Mouse (Mus musculus): ENCODE results near the gene Rrm1.
"Not testable (repeated sequence)": the region's sequence is repeated elsewhere in the genome, so short reads cannot be mapped to it uniquely, and the experiment has no call there.

Rrm1 gene

GRCm38 (mm10) chr7:102478425-102478824 lies 36.9 kb downstream of the Rrm1 start:
- DNase-seq (ENCODE audit: low spot score in 2 of 2) = no peak

- DNase-seq (ENCODE audit: low spot score in 2 of 2) = no peak
Observed at GRCm38 (mm10) chr7:102478926-102479325, 37.4 kb downstream of the Rrm1 start.

- no peak for DNase-seq (ENCODE audit: low spot score in 2 of 2)
Observed at GRCm38 (mm10) chr7:102479368-102480078, 38.0 kb downstream of the Rrm1 start.

GRCm38 (mm10) chr7:102480821-102481220 lies 39.3 kb downstream of the Rrm1 start:
- DNase-seq (ENCODE audit: low spot score in 2 of 2) = no peak

GRCm38 (mm10) chr7:102481579-102481978 lies 40.1 kb downstream of the Rrm1 start, which contains the start of gene Olfr543:
Olfr543 (minus strand) TSS chr7:102481679.
- DNase-seq (ENCODE audit: low spot score in 2 of 2) = no peak

- DNase-seq (ENCODE audit: low spot score in 2 of 2) = no peak
Observed at GRCm38 (mm10) chr7:102483665-102484064, 42.2 kb downstream of the Rrm1 start.

GRCm38 (mm10) chr7:102484766-102485165 lies 43.3 kb downstream of the Rrm1 start:
- not testable (repeated sequence) for DNase-seq (ENCODE audit: low spot score in 2 of 2)

GRCm38 (mm10) chr7:102486105-102486504 lies 44.6 kb downstream of the Rrm1 start:
- no peak for DNase-seq (ENCODE audit: low spot score in 2 of 2)

- DNase-seq (ENCODE audit: low spot score in 2 of 2) = no peak
Observed at GRCm38 (mm10) chr7:102488161-102488560, 46.7 kb downstream of the Rrm1 start, which contains the start of gene Olfr544. Olfr544 (minus strand) TSS chr7:102488313.

GRCm38 (mm10) chr7:102494416-102494815 lies 52.9 kb downstream of the Rrm1 start:
- not testable (repeated sequence) for DNase-seq (ENCODE audit: low spot score in 2 of 2)

- DNase-seq (ENCODE audit: low spot score in 2 of 2) = no peak
Observed at GRCm38 (mm10) chr7:102499473-102499872, 58.0 kb downstream of the Rrm1 start, which contains the start of gene Olfr545. Olfr545 (minus strand) TSS chr7:102499573.

GRCm38 (mm10) chr7:102501986-102502385 lies 60.5 kb downstream of the Rrm1 start:
- DNase-seq (ENCODE audit: low spot score in 2 of 2) = no peak

GRCm38 (mm10) chr7:102506848-102507247 lies 65.4 kb downstream of the Rrm1 start:
- DNase-seq (ENCODE audit: low spot score in 2 of 2) = peak; percentile 46 to 59

GRCm38 (mm10) chr7:102508066-102508465 lies 66.6 kb downstream of the Rrm1 start:
- no peak for DNase-seq (ENCODE audit: low spot score in 2 of 2)

GRCm38 (mm10) chr7:102508666-102509065 lies 67.2 kb downstream of the Rrm1 start:
- DNase-seq (ENCODE audit: low spot score in 2 of 2) = no peak

- DNase-seq (ENCODE audit: low spot score in 2 of 2) = no peak
Observed at GRCm38 (mm10) chr7:102509726-102510125, 68.2 kb downstream of the Rrm1 start.

- DNase-seq (ENCODE audit: low spot score in 2 of 2) = no peak
Observed at GRCm38 (mm10) chr7:102511927-102512326, 70.4 kb downstream of the Rrm1 start.

- DNase-seq (ENCODE audit: low spot score in 2 of 2) = peak; percentile 52 to 78
Observed at GRCm38 (mm10) chr7:102512814-102513435, 71.4 kb downstream of the Rrm1 start.

- no peak for DNase-seq (ENCODE audit: low spot score in 2 of 2)
Observed at GRCm38 (mm10) chr7:102514144-102514543, 72.6 kb downstream of the Rrm1 start.

- no peak for DNase-seq (ENCODE audit: low spot score in 2 of 2)
Observed at GRCm38 (mm10) chr7:102516261-102517050, 75.0 kb downstream of the Rrm1 start.

- no peak for DNase-seq (ENCODE audit: low spot score in 2 of 2)
Observed at GRCm38 (mm10) chr7:102517051-102517335, 75.5 kb downstream of the Rrm1 start.

Data from natural killer cell, adult 2 months (primary cell).